Comparison of ENCODE assay signal across 8 mouse cellular contexts in genomic region chr11:95414536-95415161, GRCm38 (mm10). TPM values are rescaled to one million over a fixed set of nuclear protein-coding genes. Genes with fewer than 3 reads are reported as not detected.
DNase-seq lines count a peak whose midpoint lies in the region; ATAC-seq lines count a peak whose summit lies in the region.

No protein-coding gene starts in this region.

- H3K27ac ChIP-seq in hindbrain, embryonic 14.5 days, result peak overlapping the region; percentile 92

- ATAC-seq in hindbrain, embryonic 14.5 days (ENCODE audit: low FRiP score), result peak; percentile 87

- H3K4me2 ChIP-seq in hindbrain, embryonic 14.5 days (replicated peaks), result peak overlapping the region; percentile 73

- peak overlapping the region; percentile 78 for H3K9ac ChIP-seq in hindbrain, embryonic 14.5 days

- no peaks in the 10 kb centered on the region for H3K27me3 ChIP-seq in hindbrain, embryonic 14.5 days (ENCODE audit: control insufficient read depth, insufficient read depth, low read length)

- no peaks in the 10 kb centered on the region for H3K9me3 ChIP-seq in hindbrain, embryonic 14.5 days (ENCODE audit: control insufficient read depth, low read length)

- H3K4me3 ChIP-seq in hindbrain, embryonic 14.5 days (replicated peaks; ENCODE audit: low read length), result peak overlapping the region; percentile 57

- peak; percentile 91 for DNase-seq in T-cell, adult 2 months (ENCODE audit: low spot score)
- peak; percentile 95 to 96 for DNase-seq in cerebellum, postnatal 25 days
- peak; percentile 88 to 92 for DNase-seq in frontal cortex, postnatal 25 days (ENCODE audit: low spot score in 2 of 2)
- peak; percentile 99 for DNase-seq in hindbrain, embryonic 14.5 days (ENCODE audit: low spot score)
- DNase-seq in layer of hippocampus, postnatal 25 days (ENCODE audit: extremely low spot score in 1 of 2, low spot score in 1 of 2), result peak; percentile 86 to 89
- peak; percentile 96 for DNase-seq in lung, postnatal 14 days
- peak; percentile 94 for DNase-seq in ovary, postnatal 36 days (ENCODE audit: low spot score)
- DNase-seq in thymus, postnatal 14 days, result peak; percentile 96

- H3K4me1 ChIP-seq in hindbrain, embryonic 14.5 days (replicated peaks; ENCODE audit: control insufficient read depth, insufficient read depth, low read length), result peaks cover 22% of the 10 kb centered on the region

- H3K36me3 ChIP-seq in hindbrain, embryonic 14.5 days (replicated peaks; ENCODE audit: control insufficient read depth, insufficient read depth), result no peaks in the 10 kb centered on the region; the same call in 1 of the 2 replicates

- WGBS in hindbrain, embryonic 14.5 days, result under 1% methylated on average over 28 of the region's 28 CpGs

RNA-seq across cellular contexts. Expression of gene Spop, which starts 0.8 kb away (rescaled TPM):
- polyA plus RNA-seq in hindbrain, embryonic 14.5 days (2014; fragmentation: Nextera tagmentation; extraction: Ambion mirVana), result 160 and 167 TPM in 2 replicates
- total RNA-seq in layer of hippocampus, postnatal 25 days (2021), result 100 to 1,000 TPM; 159 to 170 TPM

RNA-seq across cellular contexts. Expression of gene Slc35b1, which starts 30.2 kb away (rescaled TPM):
- 144 and 153 TPM in 2 replicates for polyA plus RNA-seq in hindbrain, embryonic 14.5 days (2014; fragmentation: Nextera tagmentation; extraction: Ambion mirVana)
- total RNA-seq in layer of hippocampus, postnatal 25 days (2021), result 10 to 100 TPM; 69.7 to 69.9 TPM

Comparison
In these comparisons a context has a peak if more than half of its experiments do, and no peak if none do; other contexts are left out.
1. Peak in every context shown above with its lines: DNase-seq, ATAC-seq, H3K4me3 ChIP-seq and H3K27ac ChIP-seq.